Mouse (Mus musculus): ENCODE data around the gene Tspan32.

Tspan32 gene

DNA sequence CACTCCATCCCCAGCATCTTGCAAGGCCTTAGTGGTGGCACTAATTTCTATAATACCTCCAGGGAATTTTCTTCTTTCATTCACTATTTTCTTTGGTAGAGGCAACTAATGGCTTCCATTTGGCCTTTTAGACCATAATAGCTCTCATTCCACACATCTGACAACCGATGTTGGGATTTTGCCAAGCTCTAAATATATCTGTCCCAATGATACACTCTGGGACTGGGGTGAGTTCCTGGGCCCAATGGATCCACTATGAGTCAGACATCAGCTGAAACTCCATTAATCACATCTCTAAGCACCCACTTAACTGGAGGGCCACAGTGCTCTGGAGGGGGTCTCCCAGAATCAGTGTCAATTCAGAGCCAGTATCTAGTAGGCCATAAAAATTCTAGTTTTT is 27.0 kb downstream of the Tspan32 start:
- DNase-seq (ENCODE audit: low read depth in 2 of 2, low spot score in 2 of 2): no peak

- DNase-seq (ENCODE audit: low read depth in 2 of 2, low spot score in 2 of 2): no peak
These were observed 28.7 kb downstream of the Tspan32 start for GRCm38 (mm10) chr7:143033581-143033980.

DNA sequence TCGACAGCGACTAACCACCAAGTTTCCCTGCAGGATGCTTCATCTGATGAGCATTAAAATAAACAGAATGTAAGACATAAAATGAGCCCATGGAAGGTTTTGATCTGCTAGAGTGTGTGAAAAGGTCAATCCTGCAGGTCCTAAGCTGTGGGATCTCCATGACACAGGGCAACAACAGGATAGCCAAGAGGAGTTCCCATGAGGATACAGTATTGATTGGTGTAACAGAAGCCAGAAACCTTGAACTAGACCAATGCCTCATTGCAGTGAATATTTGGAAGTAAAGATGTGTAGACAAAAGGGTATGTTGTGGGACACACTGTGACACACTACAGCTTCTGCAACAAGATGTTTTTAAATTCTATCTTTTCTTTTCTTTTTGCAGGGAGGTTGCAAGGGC is 29.3 kb downstream of the Tspan32 start:
- DNase-seq (ENCODE audit: low read depth in 2 of 2, low spot score in 2 of 2): no peak

DNA sequence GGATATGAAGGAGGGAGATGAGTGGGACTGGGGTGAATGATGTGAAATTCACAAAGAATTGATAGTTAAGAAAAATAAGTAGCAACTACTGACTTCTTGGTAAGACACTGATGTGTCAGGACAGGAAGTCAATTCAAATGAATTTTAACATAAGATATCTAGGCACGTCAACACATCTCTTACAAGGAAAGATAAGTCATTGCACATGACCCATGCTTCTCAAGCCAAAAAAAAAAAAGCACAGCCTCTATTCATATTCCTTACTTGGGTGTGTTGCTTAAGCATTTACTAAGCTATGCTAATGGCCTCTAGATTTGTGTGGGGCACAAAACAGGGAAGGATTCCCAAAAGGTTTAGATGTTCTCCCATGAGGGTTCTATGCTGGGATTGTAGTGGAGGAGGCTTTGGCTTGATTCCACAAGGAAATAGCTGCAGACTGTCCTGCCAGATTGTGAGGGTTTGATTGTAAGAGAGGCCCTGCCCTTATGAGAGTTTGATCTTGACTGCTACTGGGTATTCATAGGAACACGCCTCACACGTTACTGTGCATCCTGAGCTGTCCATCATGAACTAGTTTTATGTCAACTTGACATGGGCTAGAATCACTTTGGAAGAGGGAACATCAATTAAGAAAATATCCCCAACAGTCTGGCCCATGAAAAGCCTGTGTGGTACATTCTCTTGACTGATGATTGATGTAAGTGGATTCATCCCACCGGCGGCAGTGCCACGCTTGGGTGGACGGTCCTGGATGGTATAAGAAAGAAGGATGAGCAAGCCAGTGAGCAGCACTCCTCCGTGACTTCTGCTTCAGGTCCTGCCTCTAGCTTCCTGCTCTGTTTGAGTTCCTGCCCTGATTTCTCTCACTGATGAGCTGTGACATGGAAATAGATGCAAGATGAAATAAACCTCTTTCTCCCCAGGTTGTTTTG is 29.9 kb downstream of the Tspan32 start:
- DNase-seq (ENCODE audit: low read depth in 2 of 2, low spot score in 2 of 2): no peak

- no peak for DNase-seq (ENCODE audit: low read depth in 2 of 2, low spot score in 2 of 2)
These were observed 31.9 kb downstream of the Tspan32 start for GRCm38 (mm10) chr7:143036787-143037186.

DNA sequence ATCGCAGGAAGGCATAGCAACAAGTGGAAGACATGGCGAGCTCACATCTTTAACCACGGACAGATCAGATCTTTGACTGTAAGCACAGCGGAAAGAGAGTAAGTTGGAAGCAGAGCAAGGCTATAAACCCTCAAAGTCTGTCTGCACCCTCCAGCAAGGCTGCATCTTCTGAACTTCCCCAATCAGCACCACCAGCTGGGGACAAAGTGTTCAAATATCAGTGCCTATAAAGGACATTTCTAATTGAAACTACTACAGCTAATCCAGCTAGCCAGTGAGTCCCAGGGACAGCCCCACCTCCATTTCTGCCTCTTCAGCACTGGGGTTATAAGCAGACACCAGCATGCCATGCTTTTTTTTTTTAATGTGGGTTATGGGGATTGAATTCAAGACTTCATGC is 32.5 kb downstream of the Tspan32 start:
- DNase-seq (ENCODE audit: low read depth in 2 of 2, low spot score in 2 of 2): no peak

GRCm38 (mm10) chr7:143038174-143038931 is 33.5 kb downstream of the Tspan32 start:
- DNase-seq (ENCODE audit: low read depth in 2 of 2, low spot score in 2 of 2): no peak

GRCm38 (mm10) chr7:143040561-143040960 is 35.7 kb downstream of the Tspan32 start:
- DNase-seq (ENCODE audit: low read depth in 2 of 2, low spot score in 2 of 2): no peak

GRCm38 (mm10) chr7:143041138-143041822 is 36.4 kb downstream of the Tspan32 start:
- DNase-seq (ENCODE audit: low read depth in 2 of 2, low spot score in 2 of 2): no peak

- DNase-seq (ENCODE audit: low read depth in 2 of 2, low spot score in 2 of 2): no peak
These were observed 37.2 kb downstream of the Tspan32 start for GRCm38 (mm10) chr7:143042089-143042488.

- DNase-seq (ENCODE audit: low read depth in 2 of 2, low spot score in 2 of 2): no peak
These were observed 38.1 kb downstream of the Tspan32 start for GRCm38 (mm10) chr7:143042897-143043300.

DNA sequence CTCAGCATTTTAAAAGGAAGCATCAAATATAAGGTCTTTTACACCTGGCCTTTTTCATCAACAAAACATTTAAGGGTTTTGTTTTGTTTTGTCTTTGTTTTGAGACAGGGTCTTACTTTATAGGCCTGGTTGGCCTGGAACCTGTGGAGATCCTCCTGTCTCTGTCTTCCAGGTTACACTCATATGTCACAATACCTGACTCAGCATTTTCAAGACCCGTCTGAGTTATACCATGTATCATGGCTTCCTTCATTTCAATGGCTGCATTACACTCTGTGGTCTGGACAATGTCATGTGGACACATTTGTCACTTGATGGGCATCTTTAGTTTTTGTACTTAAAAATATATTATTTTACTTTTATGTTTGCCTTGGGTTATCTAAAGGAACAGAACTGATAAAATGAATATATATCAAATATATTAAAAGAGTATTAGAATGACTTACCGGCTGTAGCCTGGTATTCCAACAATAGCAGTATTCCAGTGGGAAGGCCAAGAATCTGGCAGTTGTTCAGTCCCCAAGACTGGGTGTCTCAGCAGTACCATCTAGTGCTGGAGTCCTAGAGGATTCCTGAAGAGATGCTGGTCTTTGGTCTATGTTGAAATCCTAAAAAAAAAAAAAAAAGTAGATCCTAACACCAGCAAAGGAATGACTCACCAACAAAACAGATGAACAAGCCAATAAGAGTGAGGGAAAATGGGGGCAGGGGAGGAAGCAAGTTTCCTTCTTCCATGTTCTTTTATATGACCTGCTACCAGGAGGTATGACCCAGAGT is 39.4 kb downstream of the Tspan32 start:
- DNase-seq (ENCODE audit: low read depth in 2 of 2, low spot score in 2 of 2): no peak

- DNase-seq (ENCODE audit: low read depth in 2 of 2, low spot score in 2 of 2): no peak
These were observed 40.0 kb downstream of the Tspan32 start for GRCm38 (mm10) chr7:143044826-143045206.

- DNase-seq (ENCODE audit: low read depth in 2 of 2, low spot score in 2 of 2): no peak
These were observed 41.5 kb downstream of the Tspan32 start for GRCm38 (mm10) chr7:143046358-143046757.

- DNase-seq (ENCODE audit: low read depth in 2 of 2, low spot score in 2 of 2): no peak
These were observed 44.5 kb downstream of the Tspan32 start for GRCm38 (mm10) chr7:143049331-143049730.

- no peak for DNase-seq (ENCODE audit: low read depth in 2 of 2, low spot score in 2 of 2)
These were observed 45.3 kb downstream of the Tspan32 start for GRCm38 (mm10) chr7:143049841-143050816.

- DNase-seq (ENCODE audit: low read depth in 2 of 2, low spot score in 2 of 2): no peak
These were observed 46.5 kb downstream of the Tspan32 start for GRCm38 (mm10) chr7:143051316-143051715.

GRCm38 (mm10) chr7:143052626-143053007 is 47.8 kb downstream of the Tspan32 start, which contains the start of gene Cd81:
Gene Cd81 (plus strand): TSS chr7:143052739.
- DNase-seq (ENCODE audit: low read depth in 2 of 2, low spot score in 2 of 2): peak in 1 of 2 experiments; percentile 46
